Mouse (Mus musculus) megakaryocyte, adult 5-6 weeks (primary cell): ENCODE measurements around the gene Ferd3l. TPM values are rescaled to one million over a fixed set of nuclear protein-coding genes. Genes with fewer than 3 reads are reported as not detected.

Experiments used
- ATAC-seq: 2 replicates; pipeline ENCODE4 v1.8.0; 2016; ENCODE audit warnings: mild to moderate bottlenecking, inconsistent platforms; ENCODE audit not compliant: poor library complexity, severe bottlenecking
- total RNA-seq, 2 experiments: library from RNA; stranded (forward) in 1 of 2; stranded (reverse) in 1 of 2; fragments of 153-499, 151-499 nt in 1 of 2; fragments of 221-1000, 200-1000 nt in 1 of 2; gene quantifications; 2 replicates each; pipeline versions ENCODE4 v1.2.3 to v1.2.4; 2015 to 2017

The Ferd3l gene
- total RNA-seq (2015) (not detected in 2 replicates), total RNA-seq (2017) (not detected in 2 replicates)

DNA sequence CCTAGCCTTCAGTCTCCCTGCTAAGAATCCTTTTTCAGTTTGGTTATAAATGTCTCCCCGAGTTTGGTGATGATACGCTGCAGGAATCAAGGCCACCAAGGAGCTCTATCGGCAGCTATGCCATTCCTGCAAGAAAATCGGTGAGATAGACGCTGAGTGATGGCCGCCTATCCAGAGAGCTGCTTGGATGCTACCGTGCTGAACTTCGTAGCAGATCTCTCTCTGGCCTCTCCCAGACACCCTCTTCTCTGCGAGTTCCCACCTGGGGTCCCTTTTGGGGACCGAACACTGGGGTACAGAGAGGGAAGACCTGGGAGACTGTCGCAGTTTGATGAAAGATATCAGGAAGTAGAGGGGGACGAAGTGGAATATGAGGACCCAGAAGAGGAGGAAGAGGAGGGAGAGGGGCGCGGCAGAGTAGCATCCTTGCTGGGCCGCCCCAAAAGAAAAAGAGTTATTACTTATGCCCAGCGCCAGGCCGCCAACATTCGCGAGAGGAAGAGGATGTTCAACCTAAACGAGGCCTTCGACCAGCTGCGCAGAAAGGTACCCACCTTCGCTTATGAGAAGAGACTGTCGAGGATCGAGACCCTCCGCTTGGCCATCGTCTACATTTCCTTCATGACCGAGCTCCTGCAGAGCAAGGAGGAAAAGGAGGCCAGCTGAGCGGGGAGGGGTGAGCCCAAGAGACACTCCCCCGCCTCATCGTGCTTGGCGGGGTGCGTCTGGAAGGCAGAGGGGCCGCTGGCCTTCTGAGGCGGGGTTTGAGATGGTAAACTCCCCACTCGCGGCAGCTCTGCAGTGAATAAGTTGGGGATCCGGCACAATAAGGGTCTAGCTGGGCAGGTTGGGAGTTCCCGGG lies at the start of gene Ferd3l:
TSS of gene Ferd3l (plus strand) at position 95 of the 862 bp plus-strand sequence.
- ATAC-seq: no peak

DNA sequence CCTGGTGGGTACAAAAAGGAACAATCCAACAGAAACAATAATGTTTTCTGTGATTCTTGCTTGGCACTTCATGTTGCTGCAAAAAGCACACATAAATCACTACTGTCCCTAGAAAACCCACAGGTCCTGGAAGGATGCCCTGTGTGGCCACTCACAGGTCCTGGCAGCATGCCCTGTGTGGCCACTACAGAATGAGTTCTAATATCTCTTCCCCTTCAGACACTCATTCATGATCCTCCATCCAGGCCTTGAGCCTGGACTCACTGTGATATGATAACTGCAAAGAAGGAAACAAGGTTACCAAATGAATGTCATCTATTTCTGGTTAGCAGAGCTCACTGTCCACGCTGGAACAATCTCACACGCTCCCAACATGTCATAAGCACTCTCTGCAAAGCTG lies 34.3 kb upstream of the Ferd3l start:
- no peak for ATAC-seq

DNA sequence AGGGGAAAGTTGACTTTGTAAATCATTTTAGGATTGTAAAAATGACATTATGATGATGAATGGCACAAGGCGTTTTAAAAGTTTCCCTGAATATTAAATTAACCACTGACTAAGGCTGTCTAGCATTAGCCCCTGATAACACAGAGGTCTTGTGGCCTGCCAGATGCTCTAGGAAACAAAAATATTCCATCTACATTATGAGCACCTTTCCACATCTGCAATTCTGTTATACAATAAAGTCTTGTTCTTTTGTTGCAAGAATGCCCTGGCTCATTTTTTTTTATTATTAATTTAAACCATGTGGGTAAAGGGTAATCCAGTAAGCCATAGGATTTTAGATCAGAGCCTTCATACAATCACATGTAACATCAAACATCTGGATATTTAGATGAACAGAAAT lies 33.6 kb upstream of the Ferd3l start:
- ATAC-seq: no peak

DNA sequence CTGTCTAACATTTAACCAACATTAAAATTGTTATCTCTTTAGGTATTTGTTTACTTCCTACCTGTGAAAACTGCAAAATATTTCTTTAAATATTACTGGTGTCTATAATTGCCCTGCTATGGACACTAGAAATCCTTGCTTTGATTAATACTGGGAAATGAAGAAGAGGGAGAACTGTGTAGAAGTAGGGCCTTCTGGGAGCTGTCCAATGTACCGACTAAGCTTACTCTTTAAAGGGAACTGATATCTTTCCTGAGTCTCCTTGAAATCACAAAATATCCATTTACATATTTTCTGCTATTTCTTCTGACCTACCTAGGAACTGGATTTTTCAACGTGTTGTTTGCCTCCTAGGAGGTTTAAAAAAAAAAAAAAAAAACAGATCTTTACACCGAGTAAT lies 1.5 kb upstream of the Ferd3l start:
- no peak for ATAC-seq

DNA sequence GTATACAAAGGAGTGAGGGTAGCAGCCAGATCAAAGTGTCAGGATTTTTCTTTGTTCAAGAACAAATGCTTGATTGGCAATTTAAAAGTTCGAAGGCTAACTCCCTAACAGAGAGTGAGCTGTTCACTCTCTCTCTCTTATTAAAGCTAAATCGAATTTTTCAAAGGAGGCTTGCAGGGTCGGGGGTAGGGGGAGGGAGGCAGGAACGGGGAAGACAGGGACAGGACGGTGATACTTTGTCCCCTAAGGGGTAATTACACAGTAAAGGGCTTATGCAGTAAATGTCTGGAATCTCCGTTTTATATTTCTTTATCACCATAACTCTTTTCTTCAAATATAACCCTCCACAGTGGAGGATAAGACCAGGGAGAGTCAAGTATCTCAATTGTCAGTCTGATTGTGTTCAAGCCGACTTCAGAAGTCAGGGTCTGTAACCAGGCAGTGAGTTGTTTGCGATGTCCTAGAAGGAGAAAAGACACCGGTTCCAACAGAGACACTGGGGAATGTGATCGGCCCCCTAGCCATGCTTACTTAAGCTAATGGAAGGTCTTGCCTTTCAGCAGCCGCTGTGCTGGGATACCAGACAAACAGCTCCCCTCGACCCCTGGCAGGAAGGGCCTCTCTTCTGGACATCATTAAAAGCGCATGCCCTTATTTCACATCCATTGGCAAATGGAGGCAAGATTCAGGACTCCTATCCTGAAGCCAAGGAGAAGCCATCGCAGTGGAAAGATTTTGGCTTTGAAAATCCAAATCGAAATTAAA lies 709 bp upstream of the Ferd3l start:
- ATAC-seq: no peak

DNA sequence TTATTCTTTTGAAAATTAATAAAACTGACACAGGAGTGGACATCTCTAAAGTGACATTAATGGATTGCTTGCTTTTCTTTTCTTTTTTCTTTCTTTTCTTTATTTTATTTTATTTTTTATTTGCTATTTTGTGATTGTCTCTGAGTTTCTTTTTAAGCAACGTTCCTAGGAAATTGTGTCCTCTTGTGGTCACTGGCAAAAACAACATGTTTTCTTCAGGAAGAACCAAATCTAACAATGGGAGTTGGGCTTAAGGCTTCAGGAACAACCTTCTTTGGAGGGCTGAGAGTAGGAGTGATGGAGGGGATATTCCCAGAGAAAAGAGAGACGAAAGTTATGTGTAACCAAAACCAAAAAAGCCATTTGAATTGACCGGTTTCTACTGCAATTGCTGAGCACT lies 24.6 kb downstream of the Ferd3l start:
- ATAC-seq: no peak

DNA sequence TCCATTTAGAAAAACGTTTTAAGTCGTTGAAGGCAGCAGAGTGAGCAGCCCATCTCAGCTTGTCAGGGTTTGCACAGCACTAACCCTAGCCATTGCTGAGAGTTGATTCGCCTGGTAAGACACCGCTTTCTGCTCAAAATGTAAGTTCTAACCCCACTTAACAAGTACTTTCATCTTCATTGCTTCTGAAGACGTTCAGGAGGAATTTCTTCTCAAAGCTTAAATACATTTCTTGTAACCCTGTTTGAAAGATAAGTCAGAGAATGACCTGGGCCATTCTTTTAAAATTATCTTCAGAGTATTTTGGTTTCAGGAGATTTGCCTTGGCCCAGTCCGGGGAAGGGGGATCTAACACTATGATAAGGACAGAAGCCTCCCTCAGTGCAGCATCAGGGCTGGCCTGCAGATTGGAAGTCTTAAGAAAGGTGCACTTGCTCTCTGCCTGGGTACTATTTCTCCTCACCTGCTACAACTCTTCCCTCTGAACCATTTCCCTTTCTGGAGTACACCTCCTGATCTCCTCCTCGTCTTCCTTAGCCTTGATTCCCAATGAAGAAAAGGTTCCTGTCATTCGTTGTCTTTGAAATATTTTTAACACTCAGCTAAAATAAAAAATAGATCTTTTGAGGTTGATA lies 26.8 kb downstream of the Ferd3l start:
- ATAC-seq: no peak

DNA sequence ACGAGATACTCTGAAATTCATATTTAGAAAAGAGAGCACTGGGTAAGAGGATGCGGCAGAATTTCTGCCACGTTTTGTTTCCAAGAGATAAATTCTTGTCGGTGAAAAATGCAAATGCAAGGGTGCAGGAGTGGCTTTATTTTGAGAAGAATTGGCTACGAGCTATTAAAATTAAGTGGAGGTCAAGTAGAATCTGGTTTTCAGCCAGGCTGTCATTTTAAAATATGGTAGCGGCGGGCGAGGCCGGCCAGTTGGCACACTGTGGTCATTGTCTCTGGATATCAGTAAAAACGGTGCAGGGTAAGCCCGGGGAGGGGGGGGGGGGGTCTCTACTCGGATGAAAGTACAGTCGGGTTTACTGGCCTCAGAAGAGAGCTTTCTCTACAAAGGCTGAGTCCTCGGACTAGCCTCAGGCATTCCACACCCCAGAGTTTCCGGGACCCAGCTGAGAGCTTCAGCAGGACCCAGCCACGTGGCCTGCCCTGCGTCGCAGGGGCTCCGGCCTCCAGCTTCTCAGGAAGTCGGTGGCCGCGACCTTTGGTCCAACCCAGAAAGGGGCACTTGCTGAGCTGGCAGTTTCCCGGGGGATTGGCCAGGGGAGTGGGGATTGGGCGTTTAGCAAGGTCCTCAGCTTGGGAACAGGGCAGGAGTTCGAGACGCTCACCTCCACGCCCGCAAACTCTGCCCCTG lies 27.5 kb downstream of the Ferd3l start:
- ATAC-seq: no peak

DNA sequence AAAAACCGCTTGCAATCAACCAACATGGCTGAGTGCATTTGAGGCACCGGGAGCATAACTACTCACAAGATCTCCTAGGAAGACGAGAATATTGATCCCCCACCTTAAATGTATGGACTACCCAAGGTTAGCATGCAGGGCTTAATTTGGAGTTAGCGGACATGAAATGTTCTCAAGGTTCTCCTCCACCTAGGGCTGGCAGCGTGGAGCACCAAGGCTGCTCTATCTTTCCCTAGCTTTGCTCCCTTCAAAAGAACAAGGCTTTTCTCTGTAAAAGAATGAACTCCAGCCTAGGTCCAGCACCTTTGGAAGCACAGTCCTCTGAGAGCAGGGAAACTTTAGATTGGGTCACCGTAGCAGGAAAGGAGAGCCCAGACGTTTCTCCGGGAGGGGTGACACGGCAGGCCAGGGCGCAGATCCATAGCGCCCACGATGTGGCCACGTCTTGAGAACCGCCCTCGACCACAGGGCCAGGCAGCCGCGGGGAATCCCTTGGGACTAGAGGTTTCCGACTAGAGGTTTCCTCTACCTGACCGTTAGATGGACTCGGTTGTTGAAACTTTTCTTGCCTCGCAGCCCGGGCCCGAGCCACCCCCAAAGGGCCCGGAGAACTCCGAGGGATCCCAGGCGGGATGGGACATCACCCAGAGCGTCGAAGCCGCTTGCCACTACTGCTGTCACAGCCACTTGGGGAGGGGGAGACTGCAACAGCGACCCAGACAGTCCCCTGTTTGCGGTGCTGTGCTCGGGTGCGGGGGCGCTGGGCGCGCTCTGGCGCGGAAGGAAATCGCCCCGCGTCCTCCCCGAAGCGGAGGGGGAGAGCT lies 28.6 kb downstream of the Ferd3l start:
- ATAC-seq: no peak

DNA sequence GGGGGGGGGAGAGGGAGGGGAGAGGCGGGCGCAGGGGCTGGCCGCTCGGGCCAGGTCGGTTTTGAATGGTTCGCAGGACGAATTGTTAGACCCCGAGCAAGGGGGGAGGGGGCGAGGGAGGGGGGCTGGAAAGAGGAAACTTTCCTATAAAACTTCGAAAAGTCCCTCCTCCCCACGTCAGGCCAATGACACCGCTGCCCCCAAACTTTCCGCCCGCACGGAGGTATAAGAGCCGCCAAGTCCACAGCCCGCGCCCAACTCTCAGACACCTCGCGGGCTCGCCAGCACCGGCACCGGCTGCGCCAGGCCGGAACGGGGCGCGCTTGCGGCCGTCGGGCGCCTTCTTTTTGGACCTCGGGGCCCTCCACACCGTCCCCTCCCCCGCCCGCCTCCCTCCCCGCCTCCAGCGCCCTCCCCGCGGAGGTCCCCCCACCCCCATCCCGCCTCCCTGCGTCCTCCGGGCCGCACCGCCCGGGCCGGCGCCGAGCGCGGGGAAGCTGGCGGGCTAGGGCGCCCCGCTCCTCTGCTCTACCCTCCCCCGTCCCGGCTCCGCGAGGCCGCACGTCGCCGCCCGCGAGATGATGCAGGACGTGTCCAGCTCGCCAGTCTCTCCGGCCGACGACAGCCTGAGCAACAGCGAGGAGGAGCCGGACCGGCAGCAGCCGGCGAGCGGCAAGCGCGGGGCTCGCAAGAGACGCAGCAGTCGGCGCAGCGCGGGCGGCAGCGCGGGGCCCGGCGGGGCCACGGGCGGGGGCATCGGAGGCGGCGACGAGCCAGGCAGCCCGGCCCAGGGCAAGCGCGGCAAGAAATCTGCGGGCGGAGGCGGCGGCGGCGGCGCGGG lies 29.4 kb downstream of the Ferd3l start, which contains the start of gene Twist1:
TSS of gene Twist1 (plus strand) at position 272 of the 841 bp plus-strand sequence.
- no peak for ATAC-seq

DNA sequence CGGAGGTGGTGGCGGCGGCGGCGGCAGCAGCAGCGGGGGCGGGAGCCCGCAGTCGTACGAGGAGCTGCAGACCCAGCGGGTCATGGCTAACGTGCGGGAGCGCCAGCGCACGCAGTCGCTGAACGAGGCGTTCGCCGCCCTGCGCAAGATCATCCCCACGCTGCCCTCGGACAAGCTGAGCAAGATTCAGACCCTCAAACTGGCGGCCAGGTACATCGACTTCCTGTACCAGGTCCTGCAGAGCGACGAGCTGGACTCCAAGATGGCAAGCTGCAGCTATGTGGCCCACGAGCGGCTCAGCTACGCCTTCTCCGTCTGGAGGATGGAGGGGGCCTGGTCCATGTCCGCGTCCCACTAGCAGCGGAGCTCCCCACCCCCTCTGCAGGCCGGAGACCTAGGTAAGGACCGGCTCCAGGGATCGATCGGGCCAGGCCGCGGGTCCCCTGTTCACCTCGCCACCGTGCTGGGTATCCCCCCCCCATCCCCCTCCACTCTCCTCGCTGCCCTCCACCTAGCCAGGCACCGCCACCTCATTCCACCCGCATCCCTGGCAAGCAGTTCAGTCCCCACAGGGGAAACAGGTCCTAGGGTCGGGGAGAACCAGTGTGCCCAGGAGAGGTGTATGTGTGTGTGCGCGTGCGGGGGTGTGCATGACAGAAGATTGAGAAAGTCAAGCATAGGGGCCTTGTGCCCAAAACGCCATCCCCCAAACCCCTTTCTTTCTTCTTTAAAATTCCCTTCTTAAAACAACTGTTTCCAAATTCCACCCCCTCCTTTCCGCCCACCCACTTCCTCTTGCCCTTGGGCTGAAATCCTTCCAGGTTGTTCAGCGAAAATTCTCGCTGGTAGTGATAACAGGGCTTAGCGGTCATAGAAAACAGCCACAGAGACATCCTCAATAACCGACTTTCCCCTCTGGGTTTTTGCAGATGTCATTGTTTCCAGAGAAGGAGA lies 30.3 kb downstream of the Ferd3l start:
- ATAC-seq: no peak

DNA sequence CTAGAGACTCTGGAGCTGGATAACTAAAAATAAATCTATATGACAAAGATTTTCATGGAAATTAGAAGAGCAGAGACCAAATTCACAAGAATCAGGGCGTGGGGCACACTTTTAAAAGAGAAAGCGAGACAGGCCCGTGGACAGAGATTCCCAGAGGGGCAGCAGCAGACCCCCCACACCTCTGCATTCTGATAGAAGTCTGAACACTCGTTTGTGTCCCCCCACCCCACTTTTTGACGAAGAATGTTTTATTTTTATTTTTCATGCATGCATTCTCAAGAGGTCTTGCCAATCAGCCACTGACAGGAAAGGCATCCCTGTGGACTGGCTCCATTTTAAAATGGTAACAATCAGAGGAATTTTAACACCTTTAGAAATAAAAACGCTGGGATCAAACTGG lies 31.0 kb downstream of the Ferd3l start:
- no peak for ATAC-seq

DNA sequence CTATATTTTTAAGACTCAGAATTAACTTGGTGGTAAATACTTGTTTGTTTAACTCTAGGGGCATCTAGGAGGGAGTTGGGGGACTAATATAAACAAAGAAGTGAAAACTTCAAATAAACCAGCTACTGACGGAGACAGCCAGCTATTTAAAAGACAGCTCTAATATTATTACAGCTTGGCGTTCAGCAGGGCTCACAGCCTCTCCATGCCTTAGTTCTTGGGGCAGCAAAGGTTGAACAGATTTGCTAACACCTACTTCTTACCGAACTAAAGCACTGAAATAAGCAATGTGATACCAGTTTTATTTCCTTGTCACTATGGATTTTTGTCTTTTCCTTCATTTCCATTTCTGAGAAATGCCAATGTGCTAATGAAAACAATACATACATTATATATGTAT lies 31.6 kb downstream of the Ferd3l start:
- no peak for ATAC-seq

DNA sequence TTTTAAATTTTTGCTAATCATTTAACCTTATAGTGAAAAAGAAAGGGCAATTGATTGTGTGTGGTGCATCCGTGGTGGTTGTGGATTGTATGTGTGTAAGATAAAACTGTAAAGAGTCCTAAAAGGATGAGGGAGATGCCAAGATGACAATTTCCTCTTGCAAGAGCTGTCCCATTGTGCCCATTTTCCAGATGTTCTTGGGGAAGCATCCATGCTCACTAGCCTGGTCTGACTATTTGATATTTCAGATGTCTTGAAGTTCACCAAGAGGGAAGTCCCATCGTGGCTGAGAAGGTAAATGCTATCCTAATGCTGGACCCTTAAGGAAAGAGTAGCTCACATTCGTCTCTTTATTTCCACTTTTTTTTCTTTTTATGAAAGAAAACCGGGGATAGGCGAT lies 32.8 kb downstream of the Ferd3l start:
- no peak for ATAC-seq

DNA sequence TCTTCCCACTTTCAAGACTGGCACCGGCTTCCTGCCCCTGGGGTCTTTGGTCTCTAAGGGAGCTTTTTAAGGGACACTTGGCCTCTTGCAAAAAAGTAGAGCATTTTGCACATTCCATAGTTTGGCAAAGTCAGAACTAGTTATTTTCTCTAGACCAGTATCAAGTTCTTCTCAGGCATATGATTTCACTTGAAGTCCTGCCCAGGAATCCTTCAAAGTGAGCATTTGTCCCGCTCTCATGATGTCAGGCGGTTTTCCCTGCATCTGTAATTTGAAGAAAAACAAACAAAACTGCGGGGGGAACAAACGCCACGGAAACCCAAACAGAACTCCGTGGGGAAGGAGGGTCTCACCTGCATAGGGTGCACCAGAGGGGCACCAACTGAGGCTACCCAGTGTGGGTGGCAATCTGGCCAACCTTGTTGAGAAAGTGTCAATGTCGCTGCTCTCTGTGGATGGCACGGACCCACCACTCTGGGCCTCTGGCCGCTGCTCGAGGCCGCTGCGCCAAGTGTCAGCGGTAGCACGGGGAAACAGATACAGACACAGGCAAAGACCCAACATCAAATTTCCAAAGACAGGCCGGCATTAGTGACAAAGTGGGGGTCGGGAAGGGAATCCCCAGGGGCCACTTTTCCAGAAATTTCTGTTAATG lies 34.0 kb downstream of the Ferd3l start:
- ATAC-seq: no peak

DNA sequence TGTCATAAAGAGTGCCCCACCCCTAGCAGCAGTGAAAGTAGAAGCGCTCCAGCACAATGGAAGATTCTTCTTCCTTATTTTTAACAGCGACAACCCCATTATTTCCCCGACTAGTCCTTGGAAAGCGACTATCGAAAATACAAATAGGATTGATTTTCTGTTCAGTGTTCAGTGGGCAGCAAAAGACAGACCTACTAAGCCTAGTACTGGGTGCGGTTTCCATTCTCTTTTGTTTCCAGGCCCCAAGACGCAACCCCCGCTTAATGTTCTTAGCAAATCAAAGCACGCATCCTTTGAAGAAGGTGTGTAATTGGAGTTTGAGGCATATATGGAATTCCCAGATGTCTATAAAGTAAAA lies 34.5 kb downstream of the Ferd3l start:
- no peak for ATAC-seq

DNA sequence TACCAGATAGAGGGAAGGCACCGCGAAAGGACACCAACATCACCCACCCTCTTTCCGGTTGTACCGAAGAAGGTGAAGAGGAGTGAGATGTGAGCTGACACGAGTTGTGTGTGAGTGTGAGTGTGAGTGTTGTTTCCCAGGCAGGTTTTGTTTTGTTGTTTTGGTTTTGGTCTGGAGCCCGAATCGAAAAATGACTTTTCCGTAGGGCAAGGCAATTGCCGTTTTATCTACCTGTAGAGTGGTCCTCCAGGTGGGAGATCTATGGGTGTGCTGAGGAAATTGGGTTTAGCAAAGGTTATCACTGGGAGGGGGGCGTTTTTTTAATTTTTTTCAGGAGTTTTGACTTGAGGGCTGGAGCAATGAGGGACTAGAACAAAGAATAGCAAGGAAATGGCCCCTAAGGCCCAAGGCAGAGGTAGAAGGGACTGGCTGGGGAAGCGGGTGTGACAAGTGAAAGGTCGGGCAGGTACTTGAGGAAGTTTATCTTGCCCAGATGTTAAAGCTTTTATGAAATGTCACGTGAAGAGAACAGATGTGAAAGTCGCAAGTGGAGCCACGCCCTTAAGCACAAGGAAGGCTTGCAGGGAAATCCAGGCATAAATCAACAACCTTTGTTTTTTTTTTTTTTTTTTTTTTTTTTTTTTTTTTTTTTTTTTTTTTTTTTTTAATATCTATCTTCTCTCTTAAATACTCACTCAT lies 35.6 kb downstream of the Ferd3l start:
- no peak for ATAC-seq
